Mouse (Mus musculus): ENCODE data around the gene Esp36.
"Not testable (repeated sequence)": the region's sequence is repeated elsewhere in the genome, so short reads cannot be mapped to it uniquely, and the experiment has no call there.

Esp36 gene

DNA sequence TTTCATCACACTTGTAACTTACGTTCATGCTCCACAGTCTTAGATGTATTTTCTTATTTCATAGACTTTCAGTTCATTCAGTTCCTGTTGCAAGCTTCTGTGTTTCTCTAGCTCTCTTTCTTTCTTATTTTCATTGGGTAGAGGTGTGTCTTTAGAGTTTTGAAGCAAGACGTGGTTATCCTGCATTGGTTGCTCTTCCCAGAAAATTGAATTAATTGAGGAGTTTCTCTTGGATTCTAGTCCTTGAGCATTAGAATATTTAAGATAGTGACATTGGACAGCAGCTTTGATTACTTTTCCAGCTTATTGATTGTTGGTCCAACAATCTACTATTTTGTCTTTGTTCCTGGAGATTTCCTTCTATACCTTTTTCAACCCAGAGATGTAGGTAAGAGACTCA is at the start of gene Esp36:
Gene Esp36 (minus strand): TSS at position 101 of the 400 bp plus-strand sequence.
- DNase-seq = no peak

DNA sequence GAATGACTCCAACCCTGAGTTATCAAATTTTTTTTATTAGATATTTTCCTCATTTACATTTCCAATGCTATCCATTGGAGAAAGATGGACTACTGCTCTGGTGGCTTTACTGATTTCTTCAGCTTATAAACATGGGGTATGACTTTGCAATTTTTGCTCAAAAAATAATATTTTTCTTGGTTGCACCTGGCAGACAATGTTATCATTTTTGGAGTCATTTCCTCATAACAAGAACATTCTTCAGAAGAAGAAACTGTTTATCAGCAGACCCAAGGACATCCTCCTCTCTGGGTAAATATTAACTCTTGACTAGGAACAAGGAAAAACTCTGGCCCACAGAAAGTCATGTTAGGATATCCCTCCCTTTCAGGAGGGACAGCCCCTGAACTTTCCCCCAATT is 36.2 kb upstream of the Esp36 start:
- not testable (repeated sequence) for DNase-seq

DNA sequence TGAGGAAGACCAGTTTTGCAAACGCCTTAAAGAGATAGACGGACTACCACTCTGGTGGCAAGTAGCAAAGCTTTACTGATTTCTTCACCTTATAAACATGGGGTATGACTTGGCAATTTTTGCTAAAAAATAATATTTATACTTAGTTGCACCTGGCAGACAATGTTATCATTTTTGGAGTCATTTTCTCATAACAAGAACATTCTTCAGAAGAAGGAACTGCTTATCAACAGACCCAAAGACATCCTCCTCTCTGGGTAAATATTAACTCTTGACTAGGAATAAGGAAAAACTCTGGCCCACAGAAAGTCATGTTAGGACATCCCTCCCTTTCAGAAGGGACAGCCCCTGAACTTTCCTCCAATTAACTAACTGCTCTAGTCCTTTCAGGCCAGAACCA is 30.7 kb upstream of the Esp36 start:
- no peak for DNase-seq

DNA sequence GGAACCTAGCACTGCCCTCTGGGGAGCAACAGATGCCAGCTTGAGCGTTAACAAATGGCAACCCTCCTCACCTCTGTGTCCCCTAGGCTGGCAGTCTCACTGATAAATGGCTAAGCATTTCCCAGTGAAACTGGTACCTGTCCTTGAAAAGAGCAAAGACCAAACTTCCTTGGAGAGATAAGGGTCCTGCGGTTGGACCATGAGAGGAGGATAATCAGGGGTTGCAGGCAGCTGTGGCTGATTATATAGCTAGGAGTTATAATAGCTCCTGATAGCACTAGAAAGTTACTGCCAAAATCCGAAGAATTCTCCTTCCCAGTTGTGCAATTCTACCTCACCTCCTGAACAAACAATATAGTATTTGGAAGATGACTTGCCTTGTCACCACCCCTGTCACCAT is 13.8 kb downstream of the Esp36 start:
- no peak for DNase-seq

DNA sequence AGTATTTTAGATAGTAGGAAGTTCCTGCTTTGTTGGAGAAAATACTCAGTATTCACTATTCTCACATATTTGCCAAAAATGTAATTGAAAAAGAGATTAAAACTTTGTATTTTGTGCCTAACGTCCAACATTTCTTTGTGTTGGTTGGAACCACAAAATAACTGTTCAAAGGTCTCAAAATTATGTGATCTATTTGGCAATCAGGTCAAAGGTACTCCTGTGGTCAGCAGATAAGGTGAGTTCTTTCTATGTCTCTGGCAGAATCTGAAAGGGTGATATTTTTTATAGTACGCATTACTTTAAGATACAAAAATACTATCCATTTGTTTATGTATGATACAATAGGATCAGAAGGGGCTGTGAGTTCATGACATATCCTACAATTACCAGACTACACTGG is 28.2 kb downstream of the Esp36 start:
- no peak for DNase-seq
